Mouse (Mus musculus) WW6 (cell line): ENCODE results near the gene Fyttd1.
A peak's percentile ranks its signal among the peaks of the same experiment; 100 is the strongest.
"Not testable (repeated sequence)": the region's sequence is repeated elsewhere in the genome, so short reads cannot be mapped to it uniquely, and the experiment has no call there.

Experiments used
- DNase-seq: peaks from one replicate; pipeline ENCODE4 v3.0.0-alpha.2; 2013; ENCODE audit warnings: low read depth, low spot score

Gene Fyttd1

GRCm38 (mm10) chr16:32877343-32878156, at the start of gene Fyttd1, which contains the start of gene Rubcn:
Fyttd1 (plus strand) TSS chr16:32877500.
Rubcn (minus strand) TSS chr16:32877766.
- DNase-seq = peak; percentile 93

GRCm38 (mm10) chr16:32829104-32829503, 48.2 kb upstream of the Fyttd1 start:
- no peak for DNase-seq

GRCm38 (mm10) chr16:32831501-32831900, 45.8 kb upstream of the Fyttd1 start:
- DNase-seq = no peak

- DNase-seq = no peak
Measured at GRCm38 (mm10) chr16:32847103-32847502, 30.2 kb upstream of the Fyttd1 start.

- DNase-seq = no peak
Measured at GRCm38 (mm10) chr16:32849042-32849830, 28.1 kb upstream of the Fyttd1 start.

- no peak for DNase-seq
Measured at GRCm38 (mm10) chr16:32853492-32854049, 23.7 kb upstream of the Fyttd1 start.

- no peak for DNase-seq
Measured at GRCm38 (mm10) chr16:32854050-32854571, 23.2 kb upstream of the Fyttd1 start.

- DNase-seq = no peak
Measured at GRCm38 (mm10) chr16:32856751-32857150, 20.5 kb upstream of the Fyttd1 start.

- no peak for DNase-seq
Measured at GRCm38 (mm10) chr16:32858356-32858755, 18.9 kb upstream of the Fyttd1 start.

GRCm38 (mm10) chr16:32858771-32859636, 18.3 kb upstream of the Fyttd1 start:
- DNase-seq = no peak

GRCm38 (mm10) chr16:32861813-32862385, 15.4 kb upstream of the Fyttd1 start:
- no peak for DNase-seq

GRCm38 (mm10) chr16:32865401-32865800, 11.9 kb upstream of the Fyttd1 start:
- DNase-seq = no peak

GRCm38 (mm10) chr16:32866713-32867112, 10.6 kb upstream of the Fyttd1 start:
- DNase-seq = no peak

- DNase-seq = peak; percentile 80
Measured at GRCm38 (mm10) chr16:32867919-32868552, 9.3 kb upstream of the Fyttd1 start.

GRCm38 (mm10) chr16:32870231-32870630, 7.1 kb upstream of the Fyttd1 start:
- no peak for DNase-seq

- no peak for DNase-seq
Measured at GRCm38 (mm10) chr16:32873366-32873765, 3.9 kb upstream of the Fyttd1 start.

- DNase-seq = not testable (repeated sequence)
Measured at GRCm38 (mm10) chr16:32875281-32875680, 2.0 kb upstream of the Fyttd1 start.

- DNase-seq = no peak
Measured at GRCm38 (mm10) chr16:32875847-32876246, 1.5 kb upstream of the Fyttd1 start.

- DNase-seq = no peak
Measured at GRCm38 (mm10) chr16:32876831-32877230, 469 bp upstream of the Fyttd1 start.

- no peak for DNase-seq
Measured at GRCm38 (mm10) chr16:32878157-32878598, 878 bp downstream of the Fyttd1 start.
